Mouse (Mus musculus): ENCODE measurements around the gene Hectd4. TPM values are rescaled to one million over a fixed set of nuclear protein-coding genes. Genes with fewer than 3 reads are reported as not detected.

Hectd4 gene
- polyA plus RNA-seq, 1 experiment from 2014 or later = 5.8 TPM

- Histone ChIP-seq H3K4me2 (ENCODE audit: low read length) (no peak overlapping the region), H3K9ac (ENCODE audit: low read length) (no peak overlapping the region), H3K27me3 (ENCODE audit: control insufficient read depth, insufficient read depth, low read length) (no peaks in the 10 kb centered on the region), H3K4me3 (ENCODE audit: control insufficient read depth in 1 of 2, insufficient read depth in 1 of 2, low read depth in 1 of 2, low read length in 2 of 2) (no peak overlapping the region), H3K27ac (replicated peaks in 1 of 2; ENCODE audit: control insufficient read depth in 1 of 2, insufficient read depth in 1 of 2, low read depth in 2 of 2, low read length in 2 of 2) (no peak overlapping the region), H3K4me1 (ENCODE audit: control insufficient read depth in 2 of 2, insufficient read depth in 2 of 2, low read length in 2 of 2) (peaks cover 0 to 18% of the 10 kb centered on the region in 2 experiments; a peak in 3 of 4 replicates), H3K36me3 (ENCODE audit: control insufficient read depth, insufficient read depth, low read length) (no peaks in the 10 kb centered on the region), H3K9me3 (ENCODE audit: control insufficient read depth, low read length) (no peaks in the 10 kb centered on the region)
- ATAC-seq (ENCODE audit: insufficient number of reproducible peaks, insufficient read depth, low FRiP score, low read depth) = no peak
- 68% methylated on average over 7 of the region's 7 CpGs for WGBS
Observed at GRCm38 (mm10) chr5:121389106-121389505, 169.1 kb downstream of the Hectd4 start.

- ATAC-seq (ENCODE audit: insufficient number of reproducible peaks, insufficient read depth, low FRiP score, low read depth) = no peak
- Histone ChIP-seq H3K4me2 (ENCODE audit: low read length) (no peak overlapping the region), H3K9me3 (ENCODE audit: control insufficient read depth, low read length) (no peaks in the 10 kb centered on the region)
Observed at GRCm38 (mm10) chr5:121389691-121390090, 169.7 kb downstream of the Hectd4 start.

GRCm38 (mm10) chr5:121392667-121393380, 172.8 kb downstream of the Hectd4 start:
- 55% methylated on average over 16 of the region's 16 CpGs for WGBS
- no peak overlapping the region for H3K4me2 ChIP-seq (ENCODE audit: low read length)
- H3K9me3 ChIP-seq (ENCODE audit: control insufficient read depth, low read length) = no peaks in the 10 kb centered on the region
- no peak overlapping the region for H3K4me3 ChIP-seq (ENCODE audit: control insufficient read depth in 1 of 2, insufficient read depth in 1 of 2, low read depth in 1 of 2, low read length in 2 of 2)
- H3K27ac ChIP-seq (replicated peaks in 1 of 2; ENCODE audit: control insufficient read depth in 1 of 2, insufficient read depth in 1 of 2, low read depth in 2 of 2, low read length in 2 of 2) = no peak overlapping the region
- no peaks in the 10 kb centered on the region for H3K27me3 ChIP-seq (ENCODE audit: control insufficient read depth, insufficient read depth, low read length)
- no peak for ATAC-seq (ENCODE audit: insufficient number of reproducible peaks, insufficient read depth, low FRiP score, low read depth)
- H3K4me1 ChIP-seq (ENCODE audit: control insufficient read depth in 2 of 2, insufficient read depth in 2 of 2, low read length in 2 of 2) = no peaks in the 10 kb centered on the region
- no peaks in the 10 kb centered on the region for H3K36me3 ChIP-seq (ENCODE audit: control insufficient read depth, insufficient read depth, low read length)
- no peak overlapping the region for H3K9ac ChIP-seq (ENCODE audit: low read length)

More at GRCm38 (mm10) chr5:121389691-121390090, 169.7 kb downstream of the Hectd4 start:
- Histone ChIP-seq H3K4me1 (ENCODE audit: control insufficient read depth in 2 of 2, insufficient read depth in 2 of 2, low read length in 2 of 2) (peaks cover 0 to 13% of the 10 kb centered on the region in 2 experiments; a peak in 3 of 4 replicates), H3K27me3 (ENCODE audit: control insufficient read depth, insufficient read depth, low read length) (no peaks in the 10 kb centered on the region), H3K4me3 (ENCODE audit: control insufficient read depth in 1 of 2, insufficient read depth in 1 of 2, low read depth in 1 of 2, low read length in 2 of 2) (no peak overlapping the region), H3K27ac (replicated peaks in 1 of 2; ENCODE audit: control insufficient read depth in 1 of 2, insufficient read depth in 1 of 2, low read depth in 2 of 2, low read length in 2 of 2) (no peak overlapping the region), H3K36me3 (ENCODE audit: control insufficient read depth, insufficient read depth, low read length) (no peaks in the 10 kb centered on the region), H3K9ac (ENCODE audit: low read length) (no peak overlapping the region)

GRCm38 (mm10) chr5:121393402-121393801, 173.4 kb downstream of the Hectd4 start:
- Histone ChIP-seq H3K4me3 (ENCODE audit: control insufficient read depth in 1 of 2, insufficient read depth in 1 of 2, low read depth in 1 of 2, low read length in 2 of 2) (no peak overlapping the region), H3K27me3 (ENCODE audit: control insufficient read depth, insufficient read depth, low read length) (no peaks in the 10 kb centered on the region), H3K4me2 (ENCODE audit: low read length) (no peak overlapping the region), H3K36me3 (ENCODE audit: control insufficient read depth, insufficient read depth, low read length) (no peaks in the 10 kb centered on the region), H3K9ac (ENCODE audit: low read length) (no peak overlapping the region), H3K9me3 (ENCODE audit: control insufficient read depth, low read length) (no peaks in the 10 kb centered on the region), H3K4me1 (ENCODE audit: control insufficient read depth in 2 of 2, insufficient read depth in 2 of 2, low read length in 2 of 2) (no peaks in the 10 kb centered on the region), H3K27ac (replicated peaks in 1 of 2; ENCODE audit: control insufficient read depth in 1 of 2, insufficient read depth in 1 of 2, low read depth in 2 of 2, low read length in 2 of 2) (no peak overlapping the region)
- ATAC-seq (ENCODE audit: insufficient number of reproducible peaks, insufficient read depth, low FRiP score, low read depth) = no peak
- 72% methylated on average over 3 of the region's 3 CpGs for WGBS

- Histone ChIP-seq H3K9ac (ENCODE audit: low read length) (no peak overlapping the region), H3K9me3 (ENCODE audit: control insufficient read depth, low read length) (no peaks in the 10 kb centered on the region), H3K4me3 (ENCODE audit: control insufficient read depth in 1 of 2, insufficient read depth in 1 of 2, low read depth in 1 of 2, low read length in 2 of 2) (no peak overlapping the region), H3K27ac (replicated peaks in 1 of 2; ENCODE audit: control insufficient read depth in 1 of 2, insufficient read depth in 1 of 2, low read depth in 2 of 2, low read length in 2 of 2) (no peak overlapping the region), H3K4me2 (ENCODE audit: low read length) (no peak overlapping the region), H3K27me3 (ENCODE audit: control insufficient read depth, insufficient read depth, low read length) (no peaks in the 10 kb centered on the region), H3K4me1 (ENCODE audit: control insufficient read depth in 2 of 2, insufficient read depth in 2 of 2, low read length in 2 of 2) (peaks cover 6 to 14% of the 10 kb centered on the region in 2 experiments), H3K36me3 (ENCODE audit: control insufficient read depth, insufficient read depth, low read length) (0 out of 2 replicates have a peak, but pooled peaks cover 3% of the 10 kb centered on the region)
- ATAC-seq (ENCODE audit: insufficient number of reproducible peaks, insufficient read depth, low FRiP score, low read depth) = no peak
- 77% methylated on average over 5 of the region's 5 CpGs for WGBS
Observed at GRCm38 (mm10) chr5:121395621-121396020, 175.6 kb downstream of the Hectd4 start.

- WGBS = 9% methylated on average over 53 of the region's 53 CpGs
Observed at GRCm38 (mm10) chr5:121397187-121398145, 177.4 kb downstream of the Hectd4 start, which contains the start of gene Naa25. TSS of gene Naa25 (plus strand) at chr5:121397936.

GRCm38 (mm10) chr5:121398146-121398964, 178.3 kb downstream of the Hectd4 start:
- Histone ChIP-seq H3K9me3 (ENCODE audit: control insufficient read depth, low read length) (no peaks in the 10 kb centered on the region), H3K27ac (replicated peaks in 1 of 2; ENCODE audit: control insufficient read depth in 1 of 2, insufficient read depth in 1 of 2, low read depth in 2 of 2, low read length in 2 of 2) (peak overlapping the region in 1 of 2 experiments; percentile 80; a peak in 2 of 4 replicates), H3K4me3 (ENCODE audit: control insufficient read depth in 1 of 2, insufficient read depth in 1 of 2, low read depth in 1 of 2, low read length in 2 of 2) (peak overlapping the region; percentile 84 to 95), H3K36me3 (ENCODE audit: control insufficient read depth, insufficient read depth, low read length) (peaks cover 18% of the 10 kb centered on the region; the same call in 1 of the 2 replicates), H3K4me2 (ENCODE audit: low read length) (peak overlapping the region; percentile 95), H3K9ac (ENCODE audit: low read length) (peak overlapping the region; percentile 94), H3K27me3 (ENCODE audit: control insufficient read depth, insufficient read depth, low read length) (no peaks in the 10 kb centered on the region), H3K4me1 (ENCODE audit: control insufficient read depth in 2 of 2, insufficient read depth in 2 of 2, low read length in 2 of 2) (peaks cover 6 to 14% of the 10 kb centered on the region in 2 experiments)
- peak; percentile 78 for ATAC-seq (ENCODE audit: insufficient number of reproducible peaks, insufficient read depth, low FRiP score, low read depth)
- WGBS = under 1% methylated on average over 67 of the region's 67 CpGs

More at GRCm38 (mm10) chr5:121397187-121398145, 177.4 kb downstream of the Hectd4 start, which contains the start of gene Naa25:
- Histone ChIP-seq H3K4me2 (ENCODE audit: low read length) (peak within 1 kb of the TSS; percentile 95), H3K9me3 (ENCODE audit: control insufficient read depth, low read length) (no peaks in the 10 kb centered on the region), H3K27ac (replicated peaks in 1 of 2; ENCODE audit: control insufficient read depth in 1 of 2, insufficient read depth in 1 of 2, low read depth in 2 of 2, low read length in 2 of 2) (peak within 1 kb of the TSS; percentile 79 to 80), H3K4me3 (ENCODE audit: control insufficient read depth in 1 of 2, insufficient read depth in 1 of 2, low read depth in 1 of 2, low read length in 2 of 2) (peak within 1 kb of the TSS; percentile 84 to 95), H3K36me3 (ENCODE audit: control insufficient read depth, insufficient read depth, low read length) (peaks cover 12% of the 10 kb centered on the region; the same call in 1 of the 2 replicates), H3K27me3 (ENCODE audit: control insufficient read depth, insufficient read depth, low read length) (no peaks in the 10 kb centered on the region), H3K4me1 (ENCODE audit: control insufficient read depth in 2 of 2, insufficient read depth in 2 of 2, low read length in 2 of 2) (peaks cover 6 to 14% of the 10 kb centered on the region in 2 experiments), H3K9ac (ENCODE audit: low read length) (peak within 1 kb of the TSS; percentile 94)
- ATAC-seq (ENCODE audit: insufficient number of reproducible peaks, insufficient read depth, low FRiP score, low read depth) = peak; percentile 95
